Mouse (Mus musculus): ENCODE data around the gene Gm49661.

Gene Gm49661

GRCm38 (mm10) chr8:84928456-84929306 is 40.6 kb downstream of the Gm49661 start:
- peak; percentile 88 for DNase-seq

GRCm38 (mm10) chr8:84927513-84927912 is 41.7 kb downstream of the Gm49661 start:
- DNase-seq, result no peak

DNA sequence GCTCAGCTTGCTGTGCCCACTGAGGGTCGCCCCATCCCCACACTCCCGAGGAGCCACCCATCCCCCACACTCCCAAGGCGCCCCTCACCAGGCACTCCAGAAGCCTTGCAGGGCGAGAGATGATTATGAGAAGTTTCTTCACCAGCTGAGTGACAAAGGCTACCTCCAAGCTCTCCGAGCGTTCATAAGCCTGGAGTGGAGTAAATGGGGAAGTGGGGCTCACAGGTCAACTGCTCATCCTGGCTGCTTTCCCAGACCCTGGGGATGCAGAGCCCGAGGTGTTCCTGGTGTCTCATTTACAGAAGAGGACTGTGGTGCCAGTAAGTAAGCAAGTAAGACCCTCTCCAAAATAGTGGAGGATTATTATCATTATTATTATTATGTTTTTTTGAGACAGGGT is 43.7 kb downstream of the Gm49661 start:
- no peak for DNase-seq

GRCm38 (mm10) chr8:84921596-84921995 is 47.6 kb downstream of the Gm49661 start:
- DNase-seq, result no peak

- DNase-seq, result no peak
Measured at GRCm38 (mm10) chr8:84918646-84919045, 50.6 kb downstream of the Gm49661 start.

DNA sequence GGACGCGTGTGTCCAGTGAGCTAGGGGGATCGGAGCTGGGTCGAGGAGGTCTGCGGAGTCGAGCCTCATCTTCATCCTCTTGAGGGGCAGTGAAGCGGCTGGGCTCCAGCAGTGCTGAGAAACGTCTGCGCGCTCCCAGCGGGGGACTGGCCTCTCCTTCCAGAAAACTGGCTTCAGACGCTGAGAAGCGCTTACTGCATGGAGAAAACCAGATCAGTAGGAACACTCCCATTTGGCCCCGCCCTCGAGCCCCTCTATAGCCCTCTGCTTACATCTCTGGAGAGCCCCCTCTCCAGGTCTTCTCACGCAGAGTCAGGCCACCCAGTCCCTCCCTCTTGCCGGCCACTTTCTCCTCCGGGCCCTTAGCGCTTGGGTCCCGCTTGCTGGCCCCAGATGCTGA is 51.5 kb downstream of the Gm49661 start:
- DNase-seq, result no peak

All from embryo, embryonic 11 days (tissue).